Mouse (Mus musculus) embryonic fibroblast, embryonic 13.5 days (primary cell): Measurements from ENCODE around the gene Mief1.

Experiments used
- CTCF ChIP-seq: IDR thresholded peaks from 2 replicates; pipeline ENCODE4 v1.5.1; 2011; ENCODE audit warnings: mild to moderate bottlenecking, control low read depth, low read length, moderate library complexity, borderline replicate concordance; ENCODE audit not compliant: insufficient read depth
- POLR2A ChIP-seq: IDR thresholded peaks from 2 replicates; pipeline ENCODE4 v1.6.1; 2011; ENCODE audit warnings: low read depth, mild to moderate bottlenecking, control low read depth, low read length, moderate library complexity

GRCm38 (mm10) chr15:80253530-80253929 lies 19.7 kb downstream of the Mief1 start:
- TF ChIP-seq CTCF, result no peak
- TF ChIP-seq POLR2A, result no peak
